Mouse (Mus musculus) cortical plate, adult 2 months (tissue): Measurements from ENCODE around the gene Rnasek.

ENCODE experiments used
- CTCF ChIP-seq: fragments of 200-500 bp; IDR thresholded peaks from 2 replicates; pipeline ENCODE4 v1.5.1; 2011; ENCODE audit warnings: mild to moderate bottlenecking, control low read depth, low read length; ENCODE audit not compliant: insufficient read depth; ENCODE audit errors: extremely low read depth
- POLR2A ChIP-seq: fragments of 200-500 bp; IDR thresholded peaks from 2 replicates; pipeline ENCODE4 v1.6.1; 2011; ENCODE audit warnings: mild to moderate bottlenecking, low read length, control low read depth; ENCODE audit not compliant: insufficient read depth; ENCODE audit errors: extremely low read depth

DNA sequence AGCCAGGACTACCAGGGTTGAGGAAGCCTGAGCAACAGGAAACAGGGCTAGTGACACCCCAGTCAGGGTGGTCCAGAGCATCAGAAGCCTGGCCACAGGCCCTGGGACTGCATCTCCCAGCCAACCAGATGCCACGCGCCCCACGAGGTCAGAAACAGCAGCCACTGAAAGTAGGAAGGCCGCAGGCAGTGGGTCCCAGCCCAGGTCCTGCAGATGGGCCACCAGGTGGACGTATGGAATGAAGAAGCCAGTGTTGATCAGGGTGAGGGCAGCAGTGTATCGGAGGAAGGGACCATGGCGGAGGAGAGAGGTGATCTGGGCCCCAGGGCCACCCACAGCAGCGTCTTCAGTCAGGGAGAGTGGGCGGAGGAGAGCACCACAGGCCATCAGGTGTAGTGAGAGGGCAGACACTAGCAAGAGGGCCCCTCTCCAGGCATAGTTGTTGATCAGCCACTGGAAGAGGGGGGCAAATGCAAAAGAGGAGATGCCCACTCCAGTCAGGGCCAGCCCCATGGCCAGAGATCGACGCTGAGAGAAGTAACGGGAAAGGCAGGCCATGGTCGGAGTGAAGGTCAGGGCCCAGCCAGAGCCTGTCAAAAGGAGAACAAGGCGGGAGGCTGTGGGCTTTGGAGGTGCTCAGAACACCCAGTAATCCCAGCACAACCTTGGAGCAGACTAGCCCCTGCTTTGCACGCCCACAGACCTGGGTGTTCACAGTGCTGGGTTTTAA, 20.7 kb downstream of the Rnasek start:
- TF ChIP-seq CTCF (no peak), POLR2A (no peak)
